Mouse (Mus musculus) cerebellum, adult 2 months (tissue): ENCODE data around the gene Filip1l. TPM values are rescaled to one million over a fixed set of nuclear protein-coding genes. Genes with fewer than 3 reads are reported as not detected.

Experiments used
- DNase-seq, 2 experiments: peaks; one replicate each; pipeline ENCODE4 v3.0.0; 2021
- H3K27ac ChIP-seq: fragments of 200-500 bp; 2 replicates; pipeline ENCODE4 v1.5.1; 2012; ENCODE audit warnings: low read length, control low read depth, inconsistent platforms; ENCODE audit not compliant: insufficient read depth
- H3K27me3 ChIP-seq: fragments of 200-500 bp; 2 replicates; pipeline ENCODE4 v1.6.1; 2012; ENCODE audit warnings: inconsistent platforms, mild to moderate bottlenecking, low read length, moderate library complexity; ENCODE audit not compliant: control insufficient read depth, insufficient read depth
- H3K4me1 ChIP-seq: fragments of 200-500 bp; 2 replicates; pipeline ENCODE4 v1.6.1; 2011; ENCODE audit warnings: low read length; ENCODE audit not compliant: control insufficient read depth, insufficient read depth
- H3K4me3 ChIP-seq: fragments of 200-500 bp; replicated peaks from 2 replicates; pipeline ENCODE3; 2011; ENCODE audit warnings: mild to moderate bottlenecking, low read depth, low read length, control low read depth; ENCODE audit not compliant: insufficient read depth
- CTCF ChIP-seq: fragments of 200-500 bp; IDR thresholded peaks from 2 replicates; pipeline ENCODE4 v1.5.1; 2011; ENCODE audit warnings: low read depth, mild to moderate bottlenecking, control low read depth, low read length, moderate library complexity, borderline replicate concordance; ENCODE audit not compliant: insufficient read depth
- POLR2A ChIP-seq: fragments of 200-500 bp; IDR thresholded peaks from 2 replicates; pipeline ENCODE4 v1.6.1; 2011; ENCODE audit warnings: low read length, control low read depth, borderline replicate concordance; ENCODE audit not compliant: insufficient read depth
- WGBS: fragments of 180-500 bp; shearing (Covaris S2); methylation state at CpG from one replicate; pipeline ENCODE4 v1.1.7; 2018; 5-methylcytosine and 5-hydroxymethylcytosine counted together
- polyA plus RNA-seq: library from polyadenylated mRNA; depleted of rRNA; stranded (reverse); fragments of >200 nt; gene quantifications from 2 replicates; pipeline ENCODE4 v1.2.3, GENCODE M21; 2012

The Filip1l gene
- polyA plus RNA-seq, 1 experiment, result 1.6 TPM

DNA sequence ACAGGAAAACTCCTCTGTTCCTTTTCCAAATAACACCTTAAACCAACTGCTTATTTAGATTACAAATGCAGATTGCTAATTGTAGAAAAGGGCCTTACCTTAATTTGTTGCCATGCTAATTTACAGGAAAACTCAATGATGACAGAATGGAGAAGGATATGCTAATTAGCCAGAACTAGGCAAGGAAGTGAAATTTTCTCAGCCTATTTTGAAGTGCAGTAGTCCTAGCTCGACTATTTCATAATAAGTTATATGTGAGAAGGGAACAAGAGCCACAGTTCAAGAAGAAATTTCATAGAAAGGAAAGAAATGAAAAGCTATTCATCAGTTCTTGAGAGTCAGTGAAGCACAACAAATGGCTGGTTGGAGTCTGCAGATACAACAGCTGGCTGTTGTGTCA, 193.5 kb downstream of the Filip1l start:
- Histone ChIP-seq H3K27ac (no peak overlapping the region), H3K4me1 (no peaks in the 10 kb centered on the region), H3K27me3 (peaks cover 1% of the 10 kb centered on the region; the same call in 1 of the 2 replicates), H3K4me3 (no peak overlapping the region)
- no peak for DNase-seq
- TF ChIP-seq CTCF, result no peak
- TF ChIP-seq POLR2A, result no peak
- 67% methylated on average over 1 of the region's 1 CpGs for WGBS

DNA sequence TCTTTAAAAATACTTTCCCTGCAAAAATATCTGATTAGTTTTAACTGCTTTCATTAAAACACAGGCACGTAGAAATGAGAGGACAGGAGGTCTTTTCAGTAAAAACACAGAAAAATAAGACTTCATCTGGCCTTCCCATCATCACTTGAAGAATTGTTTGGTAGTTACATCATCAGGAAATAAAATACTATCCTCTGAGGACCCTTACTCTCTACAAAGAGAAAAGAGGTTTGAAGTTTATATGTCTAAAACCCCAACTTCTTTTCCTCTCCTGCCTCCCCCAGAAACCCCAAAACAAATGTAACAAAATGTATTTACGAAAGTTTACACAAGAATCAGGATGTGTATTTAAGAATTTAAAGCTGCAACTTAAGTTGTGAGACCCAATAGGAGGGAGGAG, 195.7 kb downstream of the Filip1l start:
- 86% methylated on average over 2 of the region's 2 CpGs for WGBS
- TF ChIP-seq CTCF, result no peak
- no peak for TF ChIP-seq POLR2A

DNA sequence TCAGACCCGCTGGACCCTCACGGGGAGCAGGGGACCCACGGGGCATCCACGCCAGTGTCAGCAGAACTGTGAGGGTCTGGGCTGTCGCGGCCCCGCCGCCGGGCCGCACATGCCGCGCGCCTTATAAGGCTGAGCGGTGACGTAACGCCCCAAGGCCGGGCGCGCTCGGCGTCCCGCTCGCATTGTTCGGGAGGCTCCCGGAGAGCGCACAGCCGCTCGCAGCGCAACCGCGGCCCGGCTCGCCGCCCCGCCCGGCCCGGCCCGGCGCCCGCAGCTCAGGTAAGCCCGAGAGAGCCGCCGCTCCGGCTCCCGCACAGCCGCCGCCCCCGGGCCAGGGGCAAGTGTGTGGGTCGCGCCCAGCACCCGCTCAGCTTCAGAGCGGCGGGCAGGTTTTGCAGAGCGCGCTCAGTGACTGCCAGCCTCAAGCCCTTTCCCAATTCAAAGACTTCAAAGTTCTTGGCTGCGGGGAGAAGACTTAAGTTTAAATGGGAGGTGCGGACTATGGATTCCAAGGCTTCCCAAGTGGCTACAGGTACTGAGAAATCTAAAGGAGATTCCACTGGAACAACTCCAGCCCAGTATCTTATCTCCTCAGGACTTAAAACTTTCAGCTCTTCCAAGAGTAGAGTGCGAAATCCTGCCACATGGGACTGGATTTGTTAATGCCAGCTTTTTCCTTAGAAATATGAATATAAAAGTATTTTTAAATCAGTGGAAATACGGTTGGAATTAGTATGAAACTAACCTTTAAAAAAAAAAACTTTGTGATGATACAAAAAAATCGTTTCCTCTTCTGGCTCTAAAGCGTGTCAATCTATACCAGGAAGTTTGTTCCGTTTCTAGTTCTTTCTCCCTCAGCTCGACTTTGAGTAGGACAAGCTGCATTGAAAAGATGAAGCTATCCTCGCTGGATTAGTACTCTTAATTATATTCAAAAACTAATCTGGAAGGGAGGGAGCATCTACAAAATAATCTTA, 196.5 kb downstream of the Filip1l start:
- peak; percentile 33 to 35 for DNase-seq
- WGBS, result 4% methylated on average over 64 of the region's 64 CpGs
- Histone ChIP-seq H3K4me3 (peak overlapping the region; percentile 43), H3K4me1 (no peaks in the 10 kb centered on the region), H3K27me3 (peaks cover 1% of the 10 kb centered on the region; the same call in 1 of the 2 replicates), H3K27ac (no peak overlapping the region)
- TF ChIP-seq POLR2A, result no peak
- TF ChIP-seq CTCF, result no peak

More for the DNA sequence above, 195.7 kb downstream of the Filip1l start:
- Histone ChIP-seq H3K4me1 (no peaks in the 10 kb centered on the region), H3K4me3 (no peak overlapping the region), H3K27me3 (peaks cover 1% of the 10 kb centered on the region; the same call in 1 of the 2 replicates), H3K27ac (no peak overlapping the region)
- no peak for DNase-seq

DNA sequence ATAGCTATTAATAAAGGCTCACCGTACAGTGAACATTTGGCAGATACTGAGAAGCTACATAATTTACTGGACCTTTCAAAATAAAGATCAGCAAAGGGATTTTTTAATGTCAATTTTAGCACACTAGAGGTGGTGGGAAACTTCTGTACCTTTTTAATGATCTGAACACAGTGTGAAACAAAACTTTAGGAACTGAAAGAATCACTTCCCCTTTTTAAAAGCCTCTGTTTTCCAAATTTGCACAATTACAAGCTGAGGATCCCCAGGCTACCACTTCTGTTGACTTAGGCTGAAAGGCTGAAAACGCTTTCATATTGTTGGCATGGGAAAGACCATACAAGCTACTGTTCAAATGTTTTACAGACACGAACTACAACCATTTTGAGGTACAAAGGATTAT, 197.2 kb downstream of the Filip1l start:
- H3K4me1 ChIP-seq, result no peaks in the 10 kb centered on the region
- TF ChIP-seq CTCF, result no peak
- no peak for TF ChIP-seq POLR2A
- 82% methylated on average over 3 of the region's 3 CpGs for WGBS
- peaks cover 1% of the 10 kb centered on the region; the same call in 1 of the 2 replicates for H3K27me3 ChIP-seq
- no peak overlapping the region for H3K27ac ChIP-seq
- no peak overlapping the region for H3K4me3 ChIP-seq
- no peak for DNase-seq

DNA sequence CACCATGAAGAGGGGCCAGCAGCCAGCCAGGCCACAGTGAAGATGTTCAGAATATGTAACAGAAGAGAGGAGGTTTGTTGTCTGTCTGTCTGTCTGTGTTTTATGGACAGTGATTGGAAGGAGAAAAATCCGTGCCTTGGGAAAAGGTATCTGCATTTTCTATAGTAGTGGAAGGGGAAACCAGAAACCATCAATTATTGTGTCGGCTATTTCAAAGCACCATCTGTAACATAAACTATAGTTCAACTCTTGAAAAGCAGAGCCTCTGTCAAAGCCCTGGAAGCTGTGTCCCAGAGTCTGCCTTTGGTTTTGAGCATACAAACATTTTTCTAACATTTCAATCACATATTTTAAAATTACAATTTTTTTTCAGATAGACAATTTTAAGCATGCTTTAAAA, 197.9 kb downstream of the Filip1l start:
- Histone ChIP-seq H3K27ac (no peak overlapping the region), H3K4me1 (no peaks in the 10 kb centered on the region), H3K27me3 (peaks cover 1% of the 10 kb centered on the region; the same call in 1 of the 2 replicates), H3K4me3 (no peak overlapping the region)
- 96% methylated on average over 2 of the region's 2 CpGs for WGBS
- no peak for DNase-seq
- TF ChIP-seq CTCF, result no peak
- no peak for TF ChIP-seq POLR2A

DNA sequence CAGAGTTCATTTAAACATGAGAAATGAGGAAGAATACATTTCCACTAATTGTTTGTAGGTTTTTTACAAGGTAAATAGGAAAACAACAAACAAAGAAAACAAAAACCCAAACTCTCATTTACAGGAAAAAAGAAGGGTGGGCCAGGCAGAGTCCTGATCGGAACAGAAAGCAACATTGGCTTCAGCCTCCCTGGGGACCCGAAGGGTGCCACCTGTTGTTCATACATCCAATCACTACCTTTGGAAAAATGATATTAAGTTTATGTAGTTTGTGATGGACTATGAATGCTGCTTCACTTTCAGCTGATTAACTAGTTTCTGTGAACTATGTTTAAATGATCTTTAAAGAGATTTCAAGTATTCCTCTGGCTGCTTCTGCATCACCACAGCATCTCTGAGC, 198.7 kb downstream of the Filip1l start:
- no peak for DNase-seq
- TF ChIP-seq CTCF (no peak), POLR2A (no peak)
- 85% methylated on average over 2 of the region's 2 CpGs for WGBS

DNA sequence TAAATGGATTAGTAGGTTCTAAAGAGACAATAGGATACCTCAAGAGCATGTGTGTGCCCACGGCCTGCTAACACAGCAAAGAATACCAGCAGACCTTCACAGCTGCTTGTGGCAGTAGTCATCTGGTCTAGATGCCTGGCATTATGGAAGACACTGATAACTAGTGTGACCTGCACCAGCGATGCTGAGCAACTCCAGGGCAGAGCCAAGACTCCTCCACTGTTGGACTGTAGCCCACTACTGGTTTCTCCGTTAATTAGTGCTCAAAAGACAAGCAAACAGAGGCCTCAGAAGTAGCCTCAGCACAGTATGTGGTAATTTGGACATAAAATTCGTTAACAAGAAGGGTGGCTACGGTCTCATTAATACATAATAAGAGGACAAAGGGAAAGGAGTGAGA, 199.8 kb downstream of the Filip1l start:
- no peak for DNase-seq
- Histone ChIP-seq H3K4me3 (no peak overlapping the region), H3K27ac (no peak overlapping the region), H3K4me1 (no peaks in the 10 kb centered on the region), H3K27me3 (peaks cover 1% of the 10 kb centered on the region; the same call in 1 of the 2 replicates)
- TF ChIP-seq CTCF (no peak), POLR2A (no peak)
- WGBS, result 36% methylated on average over 5 of the region's 5 CpGs

More for the DNA sequence above, 198.7 kb downstream of the Filip1l start:
- Histone ChIP-seq H3K4me1 (no peaks in the 10 kb centered on the region), H3K4me3 (no peak overlapping the region), H3K27me3 (peaks cover 1% of the 10 kb centered on the region; the same call in 1 of the 2 replicates), H3K27ac (no peak overlapping the region)

DNA sequence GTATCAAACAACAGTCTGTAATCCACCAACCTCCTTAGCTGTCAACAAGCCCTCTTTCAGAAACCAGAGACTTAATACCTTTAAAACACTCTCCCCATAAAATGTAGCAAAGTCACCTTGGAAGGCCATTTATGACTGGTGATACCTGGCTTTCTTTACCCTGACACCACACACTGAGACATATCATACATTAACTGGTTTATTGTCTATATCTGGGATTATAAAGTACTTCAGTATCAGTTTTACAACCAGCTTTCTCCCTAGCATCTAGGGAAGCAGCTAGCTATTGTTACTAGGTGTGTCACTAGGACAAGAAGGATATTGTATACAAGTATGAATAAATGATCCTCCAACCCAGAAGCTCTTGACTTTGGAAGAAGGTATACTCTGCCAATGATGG, 200.3 kb downstream of the Filip1l start:
- peaks cover 1% of the 10 kb centered on the region; the same call in 1 of the 2 replicates for H3K27me3 ChIP-seq
- H3K4me3 ChIP-seq, result no peak overlapping the region
- H3K27ac ChIP-seq, result no peak overlapping the region
- no peaks in the 10 kb centered on the region for H3K4me1 ChIP-seq
- TF ChIP-seq CTCF (no peak), POLR2A (no peak)
- no peak for DNase-seq
